Mouse (Mus musculus) CH12.LX (cell line): ENCODE data around the gene Armc12. TPM values are rescaled to one million over a fixed set of nuclear protein-coding genes. Genes with fewer than 3 reads are reported as not detected.
A peak's percentile ranks its signal among the peaks of the same experiment; 100 is the strongest.

Experiments used
- DNase-seq: peaks from one replicate; pipeline ENCODE4 v3.0.0-alpha.2; 2013; ENCODE audit errors: extremely low read depth
- H3K27ac ChIP-seq: 2 replicates; pipeline ENCODE4 v1.5.1; 2012; ENCODE audit warnings: low read depth, mild to moderate bottlenecking, control low read depth, moderate library complexity; ENCODE audit not compliant: insufficient read depth
- H3K27me3 ChIP-seq: replicated peaks from 2 replicates; pipeline ENCODE3; 2012; ENCODE audit warnings: inconsistent platforms
- H3K36me3 ChIP-seq, 2 experiments: replicated peaks in 1 of 2; 2 replicates each; pipeline versions ENCODE3 to v1.6.1; 2012; ENCODE audit warnings: inconsistent platforms in 1 of 2, low read length in 1 of 2, mild to moderate bottlenecking in 1 of 2, mixed read lengths in 1 of 2, moderate library complexity in 1 of 2; ENCODE audit not compliant: control insufficient read depth in 1 of 2, insufficient read depth in 1 of 2
- H3K4me1 ChIP-seq, 2 experiments: 2 replicates each; pipeline ENCODE4 v1.6.1; 2012; ENCODE audit warnings: inconsistent platforms in 1 of 2, moderate library complexity in 1 of 2; ENCODE audit not compliant: insufficient read depth in 2 of 2, control insufficient read depth in 1 of 2
- H3K4me2 ChIP-seq: 2 replicates; pipeline ENCODE4 v1.6.1; 2012; ENCODE audit warnings: low read depth, mild to moderate bottlenecking, control low read depth; ENCODE audit not compliant: poor library complexity, insufficient read depth, severe bottlenecking
- H3K4me3 ChIP-seq, 3 experiments: fragments of 150-350 bp in 1 of 3; sonication (generic) in 1 of 3; replicated peaks in 1 of 3; 2 replicates each; pipeline versions ENCODE3 to v1.5.1; 2011 to 2012; ENCODE audit warnings: low read depth in 2 of 3, low read length in 2 of 3, mild to moderate bottlenecking in 2 of 3, moderate library complexity in 2 of 3, control low read depth in 1 of 3, improper control_type of control experiment in 1 of 3, inconsistent platforms in 1 of 3, mixed read lengths in 1 of 3; ENCODE audit not compliant: poor library complexity in 1 of 3
- H3K79me2 ChIP-seq: replicated peaks from 2 replicates; pipeline ENCODE4 v1.6.1; 2012; ENCODE audit warnings: mild to moderate bottlenecking, moderate library complexity; ENCODE audit not compliant: control insufficient read depth, poor library complexity, insufficient read depth, severe bottlenecking; ENCODE audit errors: extremely low read depth
- H3K9ac ChIP-seq: 2 replicates; pipeline ENCODE4 v1.6.1; 2012; ENCODE audit warnings: low read depth, mild to moderate bottlenecking, control low read depth, moderate library complexity; ENCODE audit not compliant: insufficient read depth
- H3K9me3 ChIP-seq: replicated peaks from 2 replicates; pipeline ENCODE3; 2012; ENCODE audit warnings: low read length, inconsistent platforms, mixed read lengths
- EP300 ChIP-seq: IDR thresholded peaks from 2 replicates; pipeline ENCODE4 v1.6.1; 2011; ENCODE audit warnings: low read length, improper control_type of control experiment
- ETS1 ChIP-seq: conservative IDR thresholded peaks from 2 replicates; pipeline ENCODE4 v1.6.1; 2012; ENCODE audit warnings: low read depth, mild to moderate bottlenecking, inconsistent platforms, low read length, improper control_type of control experiment, moderate library complexity
- JUN ChIP-seq: IDR thresholded peaks from 2 replicates; pipeline ENCODE4 v1.6.1; 2011; ENCODE audit warnings: low read depth, mild to moderate bottlenecking, low read length, improper control_type of control experiment, moderate library complexity; ENCODE audit not compliant: insufficient read depth
- USF1 ChIP-seq: IDR thresholded peaks from 2 replicates; pipeline ENCODE4 v1.6.1; 2014; ENCODE audit warnings: low read depth, mild to moderate bottlenecking, inconsistent platforms, low read length, improper control_type of control experiment
- USF2 ChIP-seq: conservative IDR thresholded peaks from 2 replicates; pipeline ENCODE4 v1.6.1; 2011; ENCODE audit warnings: low read depth, low read length, improper control_type of control experiment
- ZKSCAN1 ChIP-seq: IDR thresholded peaks from 2 replicates; pipeline ENCODE4 v1.6.1; 2012; ENCODE audit warnings: low read depth, inconsistent platforms, low read length, improper control_type of control experiment, borderline replicate concordance
- dilution Hi-C: fragments of 300-500 bp; cut with MboI; formaldehyde crosslinking; loops from 2 replicates; pipeline ENCODE4 v1.14.3; 2020; ENCODE audit warnings: low sequenced_read_pairs; ENCODE audit not compliant: extremely low pct_unique_long_range_greater_than_20kb, extremely low pct_ligation_motif_present
- in situ Hi-C: fragments of 300-500 bp; cut with MboI; formaldehyde crosslinking; loops from 3 replicates; pipeline ENCODE4 v1.14.3; 2019; ENCODE audit warnings: low sequenced_read_pairs, low pct_ligation_motif_present, low pct_unique_long_range_greater_than_20kb, mixed read lengths
- polyA plus RNA-seq: library from polyadenylated mRNA; unstranded; fragments of >175 nt; gene quantifications from 2 replicates; pipeline ENCODE4 v1.2.1, GENCODE M21; 2012; ENCODE audit warnings: low read depth; ENCODE audit not compliant: insufficient read length
- total RNA-seq, 2 experiments: library from RNA; depleted of rRNA; stranded (reverse); fragments of 300-350 nt in 1 of 2; fragments of >200 nt in 1 of 2; gene quantifications; 2 replicates each; pipeline ENCODE4 v1.2.3; 2012 to 2014

The Armc12 gene
- total and polyA plus RNA-seq, 3 experiments: not detected

DNA sequence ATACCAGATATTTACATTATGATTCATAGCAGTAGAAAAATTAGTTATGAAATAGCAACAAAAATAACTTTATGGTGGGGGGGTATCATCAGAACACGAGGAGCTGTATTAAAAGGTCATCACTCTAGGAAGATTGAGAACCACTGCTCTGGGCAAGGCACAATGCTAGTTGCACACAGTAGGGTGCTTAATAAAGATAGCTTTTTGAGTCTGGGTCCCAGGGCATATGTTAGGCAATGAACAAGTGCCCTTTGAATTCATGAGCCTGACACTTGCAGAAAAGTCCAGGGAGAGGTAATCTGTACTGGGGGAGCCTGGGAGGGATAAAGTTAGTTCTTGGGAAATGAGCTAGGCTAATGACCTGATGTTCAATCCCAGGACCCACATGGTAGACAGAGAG lies 17.3 kb upstream of the Armc12 start:
- H3K4me3 ChIP-seq: no peak overlapping the region
- dilution Hi-C loops (no loop called here), in situ Hi-C loops (loop anchor here (25.0 kb wide), 1 partner anchor 301 kb away; the partner anchor contains the start of gene Def6)
- H3K9ac ChIP-seq: no peak overlapping the region
- no peaks in the 10 kb centered on the region for H3K36me3 ChIP-seq
- no peak overlapping the region for H3K27ac ChIP-seq
- DNase-seq: no peak
- no peak for TF ChIP-seq ETS1
- TF ChIP-seq ZKSCAN1: peak; percentile 57
- no peak overlapping the region for H3K4me2 ChIP-seq
- peaks cover 20 to 76% of the 10 kb centered on the region in 2 experiments for H3K4me1 ChIP-seq
- peaks cover 5% of the 10 kb centered on the region for H3K27me3 ChIP-seq
- peaks cover 3% of the 10 kb centered on the region for H3K9me3 ChIP-seq
- H3K79me2 ChIP-seq: no peaks in the 10 kb centered on the region

DNA sequence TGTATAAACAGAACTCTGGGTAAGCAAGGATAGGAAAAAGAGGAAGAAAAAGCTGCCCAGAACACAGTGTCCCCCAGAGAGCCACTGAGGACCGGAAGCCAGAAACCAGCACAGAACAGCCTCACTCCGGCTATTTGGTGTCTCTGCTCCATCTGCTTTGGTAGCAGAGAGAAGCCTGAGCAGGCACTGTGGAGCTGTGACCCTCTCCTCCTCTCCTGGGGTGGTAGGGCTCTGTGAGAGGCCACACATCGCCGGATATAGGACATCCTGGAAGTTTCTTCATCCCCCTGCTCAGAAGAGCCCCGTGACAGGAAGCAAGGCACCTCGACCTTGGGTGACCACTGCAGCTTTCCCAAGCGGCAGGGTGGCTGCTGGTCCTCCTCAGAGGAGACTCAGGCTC lies 16.8 kb upstream of the Armc12 start:
- no peaks in the 10 kb centered on the region for H3K79me2 ChIP-seq
- dilution Hi-C loops: no loop called here
- in situ Hi-C loops: loop anchor here (25.0 kb wide), 1 partner anchor 302 kb away; the partner anchor contains the start of gene Def6
- H3K36me3 ChIP-seq: no peaks in the 10 kb centered on the region
- no peak for DNase-seq
- peaks cover 21 to 82% of the 10 kb centered on the region in 2 experiments for H3K4me1 ChIP-seq
- no peak overlapping the region for H3K4me3 ChIP-seq
- peaks cover 5% of the 10 kb centered on the region for H3K27me3 ChIP-seq
- no peak overlapping the region for H3K9ac ChIP-seq
- H3K4me2 ChIP-seq: no peak overlapping the region
- no peak overlapping the region for H3K27ac ChIP-seq
- TF ChIP-seq USF1: no peak
- TF ChIP-seq, all 38 proteins: peak for 0
- peaks cover 3% of the 10 kb centered on the region for H3K9me3 ChIP-seq

DNA sequence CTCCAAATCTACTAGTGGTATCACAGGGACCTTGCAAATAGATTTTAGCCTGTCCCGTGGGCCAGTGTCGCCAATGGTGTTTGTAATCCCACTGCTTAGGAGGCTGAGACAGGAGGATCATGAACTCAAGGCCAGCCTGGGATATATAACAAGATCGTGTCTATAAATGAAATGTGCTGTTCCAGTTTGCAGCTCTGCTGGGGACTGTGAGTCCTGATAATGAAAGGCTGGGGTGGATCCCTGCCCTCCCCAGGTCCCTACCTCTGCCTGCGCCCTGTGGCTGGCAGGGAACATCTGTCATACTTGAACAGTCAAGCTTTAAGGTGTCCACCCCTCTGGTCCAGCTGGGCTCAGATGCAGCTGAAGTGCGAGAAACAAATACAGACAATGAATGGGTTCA lies 16.1 kb upstream of the Armc12 start:
- no peak overlapping the region for H3K9ac ChIP-seq
- no peak overlapping the region for H3K27ac ChIP-seq
- peaks cover 5% of the 10 kb centered on the region for H3K27me3 ChIP-seq
- peaks cover 27 to 88% of the 10 kb centered on the region in 2 experiments for H3K4me1 ChIP-seq
- H3K36me3 ChIP-seq: no peaks in the 10 kb centered on the region
- dilution Hi-C loops: no loop called here
- H3K4me3 ChIP-seq: no peak overlapping the region
- no peak for DNase-seq
- in situ Hi-C loops: loop anchor here (25.0 kb wide), 1 partner anchor 302 kb away; the partner anchor contains the start of gene Def6
- peaks cover 3% of the 10 kb centered on the region for H3K9me3 ChIP-seq
- no peak for TF ChIP-seq USF2
- no peak for TF ChIP-seq EP300
- TF ChIP-seq JUN: no peak
- no peaks in the 10 kb centered on the region for H3K79me2 ChIP-seq
- no peak overlapping the region for H3K4me2 ChIP-seq
